Mouse (Mus musculus) erythroid progenitor cell, adult 5-6 weeks (primary cell): ENCODE data around the gene Prkaa1. TPM values are rescaled to one million over a fixed set of nuclear protein-coding genes. Genes with fewer than 3 reads are reported as not detected.

Experiments used
- ATAC-seq: replicated peaks from 2 replicates; pipeline ENCODE4 v1.8.0; 2016; ENCODE audit warnings: moderate number of reproducible peaks, mild to moderate bottlenecking, moderate TSS enrichment, inconsistent platforms; ENCODE audit not compliant: poor library complexity, low FRiP score, severe bottlenecking
- total RNA-seq, 2 experiments: library from RNA; stranded (forward) in 1 of 2; stranded (reverse) in 1 of 2; fragments of 150-400 nt in 1 of 2; fragments of 186-747, 209-891 nt in 1 of 2; gene quantifications; 2 replicates each; pipeline versions ENCODE4 v1.2.3 to v1.2.4; 2015 to 2017; ENCODE audit warnings: low replicate concordance in 2 of 2

Prkaa1 gene
- total RNA-seq, 2 experiments from 2014 or later: 20.3 to 51.6 TPM

DNA sequence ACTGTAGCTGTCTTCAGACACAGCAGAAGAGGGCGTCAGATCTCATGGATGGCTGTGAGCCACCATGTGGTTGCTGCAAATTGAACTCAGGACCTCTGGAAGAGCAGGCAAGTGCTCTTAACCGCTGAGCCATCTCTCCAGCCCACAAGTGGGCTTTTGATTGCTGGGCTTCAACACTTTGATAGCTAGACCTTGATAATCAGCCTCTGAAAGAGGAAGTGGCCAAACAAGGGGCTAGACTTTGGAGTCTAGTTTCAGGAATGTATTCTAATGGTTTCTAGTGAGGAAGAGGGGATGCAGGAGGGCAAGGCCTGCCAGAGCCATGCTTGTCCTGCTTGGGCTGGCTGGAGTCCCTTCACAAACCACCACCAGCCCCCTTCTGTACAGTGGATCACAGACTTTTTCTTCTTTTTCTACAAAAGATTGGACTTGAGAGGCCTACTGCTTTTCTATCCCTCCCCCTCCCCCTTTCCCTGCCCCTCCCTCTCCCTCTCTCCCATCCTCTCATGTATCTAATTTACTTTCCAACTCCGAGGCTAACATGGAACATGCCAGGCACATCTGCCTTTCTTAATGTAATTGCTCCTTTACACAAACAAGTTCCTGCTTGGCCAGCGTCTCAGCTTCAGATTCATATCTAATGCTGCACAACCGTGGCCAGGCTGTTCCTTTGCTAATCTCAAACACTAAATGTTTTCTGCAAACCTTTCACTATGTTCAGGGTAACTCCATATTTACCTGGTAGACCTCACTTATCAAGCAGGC, 15.3 kb upstream of the Prkaa1 start:
- ATAC-seq: no peak

DNA sequence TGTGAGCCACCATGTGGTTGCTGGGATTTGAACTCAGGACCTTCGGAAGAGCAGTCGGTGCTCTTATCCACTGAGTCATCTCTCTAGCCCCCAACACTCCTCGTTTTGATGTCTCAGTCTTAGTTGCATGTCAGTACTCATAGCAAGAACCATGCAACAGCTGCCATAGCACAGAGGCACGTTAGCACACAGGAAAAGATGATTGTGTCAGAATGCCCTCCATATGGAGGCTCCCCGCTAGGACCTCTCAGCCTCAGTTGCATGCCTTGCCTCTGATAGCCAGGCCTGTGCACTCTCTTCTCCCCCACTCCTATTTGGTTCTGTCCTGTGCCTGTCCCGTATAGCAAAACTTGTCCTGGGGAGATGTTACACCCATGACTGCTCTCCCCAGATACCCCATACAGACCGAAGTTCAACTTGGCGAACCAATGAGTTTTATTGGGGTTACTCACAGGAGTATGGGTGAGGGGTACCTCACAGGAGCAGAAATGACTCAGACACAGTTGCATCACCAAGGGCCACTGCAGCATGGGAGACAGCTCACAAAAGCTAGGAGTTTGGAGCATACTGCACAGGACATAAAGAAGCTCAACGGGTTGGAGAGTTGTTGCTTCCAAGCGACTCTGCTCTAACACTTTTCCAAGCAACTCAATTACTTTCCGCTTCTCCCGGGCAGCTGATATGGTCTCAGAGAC, 14.4 kb upstream of the Prkaa1 start:
- ATAC-seq: no peak

DNA sequence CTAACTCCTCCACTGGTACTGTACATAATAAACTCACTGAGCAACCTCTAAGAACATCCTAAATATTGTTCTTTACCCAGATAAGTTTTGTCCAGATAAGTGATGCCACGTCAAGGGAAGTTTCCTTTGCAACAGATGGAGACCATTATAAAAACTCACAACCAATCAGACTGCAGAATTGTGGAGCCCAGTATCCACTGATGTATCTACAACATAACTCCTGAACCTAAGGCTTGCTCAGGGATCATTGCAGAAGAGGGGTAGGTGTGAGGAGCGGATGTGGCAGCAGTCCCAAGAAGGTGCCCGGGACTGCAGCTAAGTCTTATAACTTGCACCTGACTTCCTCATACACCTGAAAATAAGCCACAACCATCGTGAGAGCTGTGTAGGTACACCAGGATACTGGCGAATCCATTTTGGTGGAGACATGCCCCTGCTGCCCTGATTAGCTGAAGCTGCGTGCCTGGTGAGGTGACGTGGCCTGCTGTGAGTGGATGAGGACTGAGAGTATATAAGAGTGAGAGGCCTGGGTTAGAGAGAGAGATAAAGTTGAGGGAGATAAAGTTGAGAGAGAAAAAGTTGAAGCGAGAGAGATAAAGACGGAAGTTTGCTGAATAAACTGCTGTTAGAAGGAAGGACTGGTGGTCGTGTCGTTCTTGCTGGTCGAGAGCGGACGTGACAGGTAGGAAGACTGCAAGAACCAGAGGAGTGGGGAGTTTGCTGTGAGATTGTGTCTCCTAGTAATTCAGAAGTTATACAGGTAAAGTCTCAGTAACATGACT, 12.6 kb upstream of the Prkaa1 start:
- peak; percentile 64; the same call in 1 of the 2 replicates for ATAC-seq

DNA sequence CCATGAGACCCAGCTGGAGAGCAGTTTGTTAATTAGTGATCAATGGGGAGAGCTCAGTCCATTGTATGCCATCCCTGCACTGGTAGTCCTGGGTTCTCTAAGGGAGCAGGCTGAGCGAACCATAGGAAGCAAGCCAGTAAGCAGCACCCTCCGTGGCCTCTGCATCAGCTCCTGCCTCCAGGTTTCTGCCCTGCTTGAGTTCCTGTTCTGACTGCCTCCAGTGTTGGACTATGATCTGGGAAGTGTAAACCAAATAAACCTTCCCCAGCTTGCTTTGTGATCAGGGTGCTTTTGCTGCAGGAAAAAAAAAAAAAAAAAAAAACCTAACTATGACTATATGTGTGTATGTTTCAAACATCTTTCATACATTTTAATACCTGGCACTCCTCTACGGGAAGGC, 10.4 kb upstream of the Prkaa1 start:
- no peak for ATAC-seq

DNA sequence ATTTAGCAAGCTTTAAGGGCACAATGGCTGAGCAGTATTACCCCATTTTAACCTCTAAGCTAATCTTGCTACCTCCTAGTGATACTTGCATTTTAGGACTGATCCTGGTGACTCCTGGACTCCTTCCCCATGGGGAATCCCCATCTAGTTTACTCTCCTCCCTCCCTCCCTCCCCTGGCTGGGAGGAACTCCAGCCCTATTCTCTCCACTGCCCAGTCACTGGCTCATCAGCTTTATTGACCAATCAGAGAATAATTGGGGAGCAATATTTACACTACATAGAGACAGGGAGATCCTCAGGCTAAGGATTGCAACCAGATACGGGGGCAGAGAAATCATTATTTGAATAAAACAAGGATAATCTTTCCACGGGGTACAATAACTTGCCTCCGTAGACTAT, 9.5 kb upstream of the Prkaa1 start:
- ATAC-seq: no peak

DNA sequence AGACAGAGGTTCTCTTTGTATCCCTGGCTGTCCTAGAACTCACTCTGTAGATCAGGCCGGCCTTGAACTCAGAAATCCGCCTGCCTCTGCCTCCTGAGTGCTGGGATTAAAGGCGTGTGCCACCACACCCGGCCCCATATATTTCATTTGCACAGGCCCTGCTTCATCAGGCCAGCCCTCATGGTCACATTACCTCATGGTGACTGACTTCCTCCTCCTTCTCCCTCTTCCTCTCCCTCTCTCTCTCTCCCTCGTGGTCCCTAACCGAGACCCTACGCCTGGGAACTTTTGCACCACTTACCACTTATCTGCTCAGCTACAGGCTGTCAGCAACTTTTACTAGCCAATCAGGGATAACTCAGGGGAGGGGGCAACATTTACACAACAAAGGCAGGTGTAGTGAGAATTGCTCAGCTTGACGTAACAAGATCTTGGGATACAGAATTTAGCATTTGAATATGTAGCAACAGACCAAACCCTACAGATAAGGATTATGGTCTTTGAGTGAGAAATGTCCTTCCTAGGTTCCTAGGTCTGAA, 8.6 kb upstream of the Prkaa1 start:
- ATAC-seq: no peak

DNA sequence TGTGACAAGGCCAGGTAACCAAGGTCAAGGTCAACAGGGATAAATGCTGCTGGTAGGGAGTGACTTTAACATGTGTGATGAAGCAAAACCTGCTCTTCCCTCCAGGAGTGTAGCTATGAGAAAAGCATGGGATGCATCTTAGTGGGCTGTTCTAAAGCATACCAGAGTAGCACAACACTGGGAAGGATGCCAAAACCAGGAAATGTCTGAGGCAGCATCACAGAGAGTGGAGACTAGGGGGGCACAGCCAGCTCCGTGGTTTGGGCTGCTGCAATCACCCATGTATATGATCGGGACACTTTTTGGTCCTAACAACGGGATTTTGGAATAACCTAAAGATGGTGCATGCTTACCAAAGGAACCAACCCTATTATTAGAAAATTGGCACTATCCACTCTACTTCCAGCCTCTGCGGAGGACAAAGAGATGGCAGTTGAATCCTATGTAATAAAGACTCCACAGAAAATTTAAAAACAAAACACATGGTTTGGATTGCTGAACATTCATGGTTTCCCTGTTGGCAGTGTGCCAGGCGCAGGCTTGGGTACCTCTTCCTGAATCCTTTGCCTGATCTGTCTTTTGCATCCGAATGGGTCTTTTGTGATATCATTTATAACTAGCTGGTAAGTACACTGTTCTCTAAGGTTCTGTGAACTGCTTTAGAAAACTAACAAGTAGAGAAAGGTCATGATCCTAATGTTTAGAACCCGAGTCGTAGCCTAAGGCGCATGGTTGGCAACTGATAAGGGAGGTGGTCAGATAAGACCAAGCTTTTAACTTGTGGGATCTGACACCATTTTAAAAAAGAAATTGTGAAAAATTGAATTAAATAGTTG, 5.4 kb upstream of the Prkaa1 start:
- ATAC-seq: peak; percentile 55

DNA sequence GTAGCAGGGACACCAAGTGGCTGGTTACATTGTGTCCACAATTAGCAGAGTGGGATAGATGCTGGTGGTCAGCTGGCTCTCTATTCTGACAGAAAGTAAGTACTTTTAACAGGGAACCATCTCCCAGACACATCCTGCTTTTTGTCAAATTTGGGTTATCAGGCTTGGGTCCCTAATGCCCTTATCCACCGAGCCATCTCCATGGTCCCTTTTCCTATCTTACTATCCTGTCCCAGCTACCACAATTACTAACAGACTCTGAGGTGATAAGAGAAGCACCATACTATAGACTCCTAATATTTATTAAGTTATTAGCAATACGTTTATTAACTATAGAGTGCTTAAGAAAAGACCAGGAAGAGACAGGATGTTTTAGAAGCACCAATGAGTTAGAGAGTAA, 4.3 kb upstream of the Prkaa1 start:
- no peak; the same call in 1 of the 2 replicates for ATAC-seq

DNA sequence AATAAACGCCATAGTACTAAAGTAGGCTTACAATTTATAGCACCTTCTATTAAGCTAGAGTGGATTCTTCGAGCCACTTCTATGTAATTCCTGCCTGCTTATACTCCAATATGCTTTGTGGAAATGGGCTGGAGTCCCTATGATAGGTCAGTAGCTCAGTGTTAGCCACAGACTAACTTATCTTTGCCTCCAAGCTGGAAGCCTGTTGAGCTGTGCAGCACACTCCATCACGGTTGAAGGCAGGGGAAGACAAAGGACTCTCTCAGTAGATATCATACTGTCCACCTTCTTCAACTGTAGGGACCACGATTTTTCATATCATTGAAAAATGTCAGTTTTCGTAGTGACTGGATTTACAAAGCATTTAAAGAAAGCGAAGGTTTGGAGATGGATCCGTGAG, 3.8 kb upstream of the Prkaa1 start:
- ATAC-seq: peak; percentile 70

DNA sequence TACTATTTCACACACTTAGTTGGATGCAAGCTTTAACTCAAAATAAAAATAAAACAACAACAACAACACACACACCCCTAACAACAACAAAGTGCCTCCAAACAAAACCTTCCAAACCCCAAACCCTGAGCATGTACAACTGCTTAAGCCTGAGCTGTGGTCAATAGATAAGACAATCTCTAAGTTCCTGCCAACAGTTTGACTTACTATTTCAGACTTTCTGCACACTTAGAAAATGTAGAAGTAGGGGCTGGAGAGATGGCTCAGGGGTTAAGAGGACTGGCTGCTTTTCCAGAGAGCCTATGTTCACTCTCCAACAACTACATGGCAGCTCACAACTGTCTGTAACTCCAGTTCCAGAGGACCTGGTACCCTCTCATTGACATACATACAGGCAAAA, 3.3 kb upstream of the Prkaa1 start:
- ATAC-seq: peak; percentile 58

DNA sequence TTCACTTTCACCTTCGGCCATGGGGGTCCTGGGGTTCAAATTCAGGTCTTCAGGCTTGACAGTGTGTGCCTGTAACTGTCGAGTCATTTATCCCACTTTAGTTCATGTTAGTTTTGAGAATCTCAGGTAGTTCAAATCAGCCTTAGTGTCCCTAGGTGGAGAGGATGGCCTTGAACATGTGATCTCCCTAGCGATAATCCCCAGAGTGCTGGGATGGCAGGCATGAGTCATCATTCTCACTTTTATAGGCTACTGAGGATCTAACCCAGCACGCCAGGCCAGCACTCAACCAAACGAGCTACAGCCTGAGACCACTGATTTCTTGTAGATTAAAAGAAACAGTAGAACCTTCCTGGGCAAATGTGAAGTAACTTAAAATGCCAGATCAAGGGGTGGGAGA, 1.6 kb upstream of the Prkaa1 start:
- 0 out of 2 replicates have a peak, but pooled peaks have one; percentile 20 for ATAC-seq

DNA sequence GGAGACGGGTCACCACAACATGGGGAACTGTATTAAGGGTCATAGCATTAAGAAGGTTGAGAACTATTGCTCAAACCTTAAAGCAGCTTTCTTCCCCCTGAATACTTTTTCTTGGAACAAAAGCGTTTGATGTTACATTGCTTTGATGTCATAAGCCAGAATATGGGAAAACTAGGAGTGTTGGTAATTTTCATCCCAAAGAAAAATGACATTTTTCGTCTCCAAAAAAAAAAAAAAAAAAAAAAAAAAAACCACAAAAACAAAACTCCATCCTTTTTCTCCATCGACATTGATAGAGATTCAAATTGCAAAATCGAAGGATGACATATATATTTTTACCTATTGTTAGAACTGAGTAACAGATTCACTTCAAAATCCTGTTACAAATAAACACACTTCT, 947 bp upstream of the Prkaa1 start:
- no peak for ATAC-seq

DNA sequence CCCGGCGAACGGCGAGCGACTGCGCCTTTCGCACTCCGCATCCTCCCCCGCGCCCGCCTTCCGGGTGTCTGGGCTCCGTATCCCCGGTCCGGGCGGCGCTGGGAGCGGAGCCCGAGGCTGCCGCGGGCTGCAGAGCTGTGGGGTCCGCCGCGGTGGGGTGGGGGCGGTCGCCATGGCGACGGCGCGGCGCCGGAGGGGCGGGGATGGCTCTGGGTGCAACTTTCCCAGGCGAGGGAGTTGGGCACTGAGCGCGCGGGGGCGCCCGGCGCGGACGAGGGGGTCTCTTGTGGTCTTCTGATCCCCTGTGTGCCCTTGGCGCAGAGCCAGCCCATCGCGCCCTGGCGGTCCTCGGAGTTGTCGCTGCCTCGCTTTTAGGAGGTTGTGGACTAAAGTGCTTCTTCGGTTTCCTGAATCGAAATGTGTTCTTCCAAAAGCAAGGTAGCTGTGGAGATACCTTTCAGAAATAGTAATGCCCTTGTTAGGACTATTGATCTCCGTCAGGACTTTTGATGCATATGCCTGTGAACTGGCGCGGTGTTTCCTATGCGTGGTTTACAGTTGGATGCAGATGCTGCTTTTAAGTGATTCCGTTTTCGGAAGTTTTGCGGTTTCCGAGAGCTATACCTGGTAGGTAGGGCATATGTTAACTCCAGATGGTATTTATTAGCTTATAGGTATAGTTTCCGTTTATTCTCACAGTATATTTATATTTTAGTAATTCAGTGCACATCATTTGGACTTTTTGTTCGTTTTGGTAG, 539 bp downstream of the Prkaa1 start:
- ATAC-seq: no peak

DNA sequence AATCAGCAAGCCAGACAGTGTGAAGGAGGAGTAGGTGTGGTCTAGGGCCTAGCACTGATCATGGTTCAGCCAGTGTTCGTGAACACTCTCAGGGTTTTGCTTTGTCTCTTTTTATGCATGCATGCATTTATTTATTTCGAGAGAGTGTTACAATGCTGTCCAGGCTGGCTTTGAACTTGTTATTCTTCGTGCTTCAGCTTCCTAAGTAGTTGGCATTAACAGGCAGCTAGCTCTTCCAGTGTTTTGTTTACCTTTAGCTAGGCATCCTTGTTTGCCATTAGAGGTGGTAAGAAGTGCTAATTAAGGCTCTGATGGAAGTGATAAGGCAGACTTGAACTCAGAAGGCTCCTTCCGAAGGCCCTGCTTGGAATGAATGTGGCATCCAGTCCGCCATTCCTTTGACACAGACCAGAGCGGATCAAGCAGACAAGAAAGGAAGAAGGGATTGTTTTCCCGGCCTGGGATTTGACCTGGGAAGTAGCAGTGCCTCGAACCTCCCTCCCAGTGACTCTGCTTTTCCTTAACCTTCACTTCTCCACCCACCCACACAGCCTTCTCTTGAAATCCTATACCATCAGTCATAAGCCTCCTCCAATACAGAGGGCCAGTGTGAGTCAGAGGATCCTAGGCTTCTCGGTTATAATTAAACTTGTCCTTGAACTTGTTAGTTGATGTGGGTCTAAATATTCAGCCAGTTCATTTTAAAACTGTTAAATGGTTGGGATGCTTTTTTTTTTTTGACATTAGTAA, 1.7 kb downstream of the Prkaa1 start:
- ATAC-seq: 0 out of 2 replicates have a peak, but pooled peaks have one; percentile 21

DNA sequence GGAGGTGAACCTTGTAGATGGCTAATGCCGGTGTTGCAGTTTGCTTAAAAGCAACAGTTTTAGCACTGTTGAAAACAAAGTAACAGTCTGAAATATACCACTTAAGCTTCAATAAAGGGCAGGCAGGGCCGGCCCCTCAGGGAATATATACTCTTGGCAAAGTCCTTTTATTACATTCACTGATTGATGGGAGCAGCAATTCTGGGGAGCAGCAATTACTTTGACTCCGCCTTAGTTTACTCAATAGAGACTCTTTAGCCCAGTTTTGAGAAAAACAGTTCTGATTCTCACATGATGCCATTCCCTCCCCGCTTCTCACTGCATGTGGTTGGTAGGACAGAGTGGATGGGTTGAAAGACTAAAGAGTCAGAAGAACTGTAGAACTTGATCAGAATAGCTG, 5.5 kb downstream of the Prkaa1 start:
- no peak for ATAC-seq

DNA sequence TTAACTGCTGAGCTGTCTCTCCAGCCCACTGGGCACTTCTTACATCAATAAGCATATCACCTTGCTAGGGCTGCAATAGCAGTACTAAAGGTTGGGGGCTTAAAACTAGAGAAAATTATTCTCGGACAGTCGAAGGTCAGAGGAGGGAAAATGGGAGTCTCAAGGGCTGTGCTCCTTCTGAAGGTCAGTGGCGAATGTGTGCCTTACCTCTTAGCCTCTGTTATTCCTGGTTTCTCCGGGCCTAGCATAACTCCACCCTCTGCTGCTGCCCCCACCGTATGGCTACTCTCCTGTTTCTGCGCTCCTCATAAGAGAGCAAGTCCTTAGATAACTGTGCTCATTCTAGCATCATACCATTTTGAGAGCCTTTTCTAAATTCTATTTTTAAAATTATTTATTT, 8.5 kb downstream of the Prkaa1 start:
- ATAC-seq: no peak

DNA sequence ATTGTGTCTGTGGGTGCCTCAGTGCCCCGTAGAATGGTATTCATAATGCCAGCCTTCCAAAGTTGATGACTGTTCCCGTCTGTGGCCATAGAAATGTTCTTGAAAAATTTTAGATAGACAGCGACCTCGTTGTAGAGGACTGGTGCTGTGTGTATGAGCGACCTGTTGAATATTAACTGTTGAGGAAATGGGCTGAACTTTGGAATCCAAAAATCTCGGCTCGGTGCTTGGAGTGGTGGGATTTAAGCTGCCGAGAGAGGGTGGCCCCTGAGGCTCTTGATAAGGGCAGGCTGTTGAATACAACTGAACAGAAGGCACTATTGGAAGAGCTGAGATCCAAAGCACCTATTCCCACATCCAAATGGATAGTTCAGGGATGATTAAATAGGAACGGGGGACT, 11.0 kb downstream of the Prkaa1 start:
- no peak for ATAC-seq

DNA sequence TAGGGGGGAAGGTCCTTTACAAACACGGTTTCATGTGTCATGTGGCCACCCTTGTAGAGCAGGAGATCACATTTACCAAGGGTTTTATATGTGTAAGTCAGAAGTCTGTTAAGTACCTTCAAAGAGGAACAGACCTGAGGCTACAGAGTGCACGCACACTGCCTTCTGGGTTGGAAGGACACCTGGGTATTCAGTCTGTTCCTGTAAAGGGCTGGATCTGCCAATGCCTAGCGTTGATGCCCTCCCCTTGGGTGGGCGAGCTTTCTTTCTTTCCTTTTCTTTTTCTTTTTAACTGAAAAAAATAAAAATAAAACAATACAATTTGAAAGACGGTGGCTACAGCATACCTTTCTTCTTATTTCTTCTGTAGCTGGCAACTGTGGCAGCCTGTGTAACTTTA, 11.4 kb downstream of the Prkaa1 start:
- ATAC-seq: no peak
